Mouse (Mus musculus) bone marrow, adult 2 months (tissue): ENCODE data around the gene A930002H24Rik. TPM values are rescaled to one million over a fixed set of nuclear protein-coding genes. Genes with fewer than 3 reads are reported as not detected.
"Not testable (repeated sequence)": the region's sequence is repeated elsewhere in the genome, so short reads cannot be mapped to it uniquely, and the experiment has no call there.

Experiments
- H3K27ac ChIP-seq: fragments of 200-500 bp; 2 replicates; pipeline ENCODE4 v1.5.1; 2012; ENCODE audit warnings: low read depth, mild to moderate bottlenecking, control low read depth, inconsistent platforms, low read length; ENCODE audit not compliant: control insufficient read depth, poor library complexity, insufficient read depth
- H3K4me1 ChIP-seq: fragments of 200-500 bp; 2 replicates; pipeline ENCODE4 v1.6.1; 2011; ENCODE audit warnings: low read length; ENCODE audit not compliant: control insufficient read depth, insufficient read depth
- H3K4me3 ChIP-seq: fragments of 200-500 bp; replicated peaks from 2 replicates; pipeline ENCODE3; 2011; ENCODE audit warnings: mild to moderate bottlenecking, low read depth, low read length, control low read depth; ENCODE audit not compliant: control insufficient read depth
- CTCF ChIP-seq: fragments of 200-500 bp; IDR thresholded peaks from 2 replicates; pipeline ENCODE4 v1.5.1; 2011; ENCODE audit warnings: low read length, control low read depth; ENCODE audit not compliant: control insufficient read depth, insufficient read depth
- POLR2A ChIP-seq: fragments of 200-500 bp; IDR thresholded peaks from 2 replicates; pipeline ENCODE4 v1.6.1; 2011; ENCODE audit warnings: low read depth, mild to moderate bottlenecking, control low read depth, low read length, borderline replicate concordance; ENCODE audit not compliant: control insufficient read depth
- WGBS: fragments of 180-500 bp; shearing (Covaris S2); methylation state at CpG from one replicate; pipeline ENCODE4 v1.1.7; 2018; 5-methylcytosine and 5-hydroxymethylcytosine counted together
- polyA plus RNA-seq: library from polyadenylated mRNA; stranded (reverse); fragments of >200 nt; gene quantifications from 2 replicates; pipeline ENCODE4 v1.2.4, GENCODE M21; 2011; ENCODE audit warnings: low replicate concordance; ENCODE audit not compliant: missing spikeins, insufficient read depth, insufficient read length

Gene A930002H24Rik
- polyA plus RNA-seq, 1 experiment = not detected

- H3K4me1 ChIP-seq = no peaks in the 10 kb centered on the region
- H3K27ac ChIP-seq = peak overlapping the region; percentile 16; the same call in 1 of the 2 replicates
- WGBS = under 1% methylated on average over 39 of the region's 48 CpGs
- peak overlapping the region; percentile 46 for H3K4me3 ChIP-seq
- TF ChIP-seq CTCF = no peak
- no peak; the same call in 1 of the 2 replicates for TF ChIP-seq POLR2A
Observed at GRCm38 (mm10) chr17:63864171-63864571, 580 bp upstream of the A930002H24Rik start.

GRCm38 (mm10) chr17:63863012-63863630 lies 470 bp downstream of the A930002H24Rik start, which contains the start of gene Fer:
TSS of gene Fer (plus strand) at chr17:63863062.
- TF ChIP-seq POLR2A = no peak
- TF ChIP-seq CTCF = no peak
- Histone ChIP-seq H3K27ac (peak within 1 kb of the TSS; percentile 57; the same call in 1 of the 2 replicates), H3K4me1 (no peaks in the 10 kb centered on the region), H3K4me3 (peak within 1 kb of the TSS; percentile 46)
- 3% methylated on average over 41 of the region's 41 CpGs for WGBS

GRCm38 (mm10) chr17:63862399-63862798 lies 1.2 kb downstream of the A930002H24Rik start:
- TF ChIP-seq POLR2A (no peak), CTCF (no peak)
- 38% methylated on average over 3 of the region's 3 CpGs for WGBS
- no peak overlapping the region for H3K4me3 ChIP-seq
- H3K4me1 ChIP-seq = no peaks in the 10 kb centered on the region
- no peak overlapping the region for H3K27ac ChIP-seq

- H3K27ac ChIP-seq = no peak overlapping the region
- 82% methylated on average over 4 of the region's 4 CpGs for WGBS
- TF ChIP-seq CTCF = no peak
- no peak for TF ChIP-seq POLR2A
- H3K4me1 ChIP-seq = no peaks in the 10 kb centered on the region
- no peak overlapping the region for H3K4me3 ChIP-seq
Observed at GRCm38 (mm10) chr17:63860988-63861387, 2.6 kb downstream of the A930002H24Rik start.

- WGBS = 18% methylated on average over 7 of the region's 7 CpGs
- Histone ChIP-seq H3K4me1 (no peaks in the 10 kb centered on the region), H3K4me3 (no peak overlapping the region), H3K27ac (no peak overlapping the region)
- TF ChIP-seq POLR2A = no peak
- no peak for TF ChIP-seq CTCF
Observed at GRCm38 (mm10) chr17:63857023-63857544, 6.5 kb downstream of the A930002H24Rik start.

GRCm38 (mm10) chr17:63850016-63850415 lies 13.6 kb downstream of the A930002H24Rik start:
- no peak overlapping the region for H3K4me3 ChIP-seq
- H3K4me1 ChIP-seq = peaks cover 2% of the 10 kb centered on the region

GRCm38 (mm10) chr17:63849566-63849965 lies 14.0 kb downstream of the A930002H24Rik start:
- TF ChIP-seq CTCF (no peak), POLR2A (peak; percentile 14; the same call in 1 of the 2 replicates)
- H3K27ac ChIP-seq = no peak overlapping the region; the same call in 1 of the 2 replicates
- under 1% methylated on average over 22 of the region's 22 CpGs for WGBS
- H3K4me1 ChIP-seq = peaks cover 2% of the 10 kb centered on the region
- H3K4me3 ChIP-seq = peak overlapping the region; percentile 57

More at GRCm38 (mm10) chr17:63850016-63850415, 13.6 kb downstream of the A930002H24Rik start:
- TF ChIP-seq CTCF (no peak), POLR2A (no peak)
- no peak overlapping the region for H3K27ac ChIP-seq
- WGBS = 2% methylated on average over 9 of the region's 9 CpGs

GRCm38 (mm10) chr17:63849151-63849550 lies 14.4 kb downstream of the A930002H24Rik start:
- 6% methylated on average over 6 of the region's 6 CpGs for WGBS
- no peak for TF ChIP-seq CTCF
- TF ChIP-seq POLR2A = no peak
- Histone ChIP-seq H3K4me1 (peaks cover 2% of the 10 kb centered on the region), H3K4me3 (peak overlapping the region; percentile 57), H3K27ac (no peak overlapping the region; the same call in 1 of the 2 replicates)

- H3K4me3 ChIP-seq, H3K27ac ChIP-seq, H3K4me1 ChIP-seq: not testable (repeated sequence)
- 81% methylated on average over 3 of the region's 3 CpGs for WGBS
Observed at GRCm38 (mm10) chr17:63845766-63846165, 17.8 kb downstream of the A930002H24Rik start.
